Mouse (Mus musculus) retina, postnatal 1 day (tissue): ENCODE measurements at regions not wholly inside any gene's neighbourhood (a gene's known extent, or its start where the extent isn't known, plus 50 kb on each side); places are given as distances from the start of the nearest gene placed in this dataset.

Experiments used
- DNase-seq: peaks from one replicate; pipeline ENCODE4 v3.0.0-alpha.2; 2012

DNA sequence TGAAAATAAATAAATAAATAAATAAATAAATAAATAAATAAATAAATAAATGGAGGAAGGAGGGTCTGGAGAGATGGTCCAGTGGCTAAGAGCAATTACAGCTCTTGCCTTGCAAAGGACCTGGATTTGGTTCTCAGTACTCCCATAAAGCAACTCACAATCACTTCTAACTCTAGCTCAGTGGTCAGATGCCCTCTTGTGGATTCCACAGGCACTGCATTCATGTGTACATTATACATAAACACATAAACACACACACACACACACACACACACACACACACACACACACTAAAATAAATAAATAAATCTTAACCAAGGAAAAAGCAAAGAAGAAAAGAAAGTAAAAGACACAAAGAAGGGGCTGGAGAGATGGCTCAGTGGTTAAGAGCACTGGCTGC lies 74.2 kb upstream of the Dhx40 start:
- no peak for DNase-seq

GRCm38 (mm10) chr11:86879356-86879905 lies 71.9 kb upstream of the Dhx40 start:
- DNase-seq = no peak

GRCm38 (mm10) chr11:86878327-86879065 lies 71.0 kb upstream of the Dhx40 start:
- DNase-seq = no peak

GRCm38 (mm10) chr11:86876509-86876908 lies 69.0 kb upstream of the Dhx40 start:
- peak; percentile 39 for DNase-seq

DNA sequence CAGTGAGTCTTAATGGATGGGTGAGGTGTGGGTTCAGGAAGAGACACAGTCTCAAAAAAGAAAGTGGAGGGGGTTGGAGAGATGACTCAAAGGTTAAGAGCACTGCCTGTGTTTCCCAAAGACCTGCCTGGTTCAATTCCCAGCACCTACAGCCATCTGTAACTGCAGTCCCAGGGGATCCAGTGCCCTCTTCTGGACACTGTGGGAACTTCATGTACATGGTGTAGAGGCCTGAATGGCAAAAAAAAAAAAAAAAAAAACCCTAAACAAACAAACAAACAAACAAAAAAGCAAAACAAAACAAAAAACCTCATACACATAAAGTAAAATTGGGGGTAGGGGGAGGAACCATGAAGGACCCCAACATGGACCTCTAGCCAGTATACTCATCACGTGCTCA lies 68.2 kb upstream of the Dhx40 start:
- DNase-seq = no peak

DNA sequence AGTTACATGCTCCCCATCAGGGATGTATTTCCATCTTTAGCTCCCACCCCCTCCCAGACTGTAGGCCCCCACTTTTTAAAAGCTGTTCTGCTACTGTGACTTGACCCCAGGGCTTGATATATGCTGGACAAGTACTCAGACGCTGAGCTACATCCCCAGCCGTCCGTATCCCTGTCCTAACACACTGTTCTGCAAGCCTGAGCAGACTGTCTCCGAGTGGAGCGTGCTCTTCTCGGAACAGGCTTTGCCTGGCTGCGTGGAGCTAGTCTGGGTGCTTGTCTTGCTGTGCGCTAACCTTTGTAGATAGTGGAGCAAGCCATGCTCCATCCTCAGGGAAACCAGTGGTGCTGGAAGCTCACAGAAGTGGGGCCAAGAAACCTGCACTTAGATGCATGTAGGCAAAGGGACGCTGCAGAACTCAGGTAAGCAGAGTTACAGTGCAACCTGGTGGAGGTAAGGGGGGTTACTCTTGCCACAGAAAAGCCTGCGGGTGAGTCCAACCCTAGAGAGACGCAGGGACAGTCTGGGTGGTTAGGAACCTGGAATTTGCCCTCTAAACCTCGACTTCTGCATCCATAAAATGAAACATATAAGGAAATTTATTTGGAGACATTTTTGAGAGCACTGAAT lies 67.2 kb upstream of the Dhx40 start:
- DNase-seq = peak; percentile 47

DNA sequence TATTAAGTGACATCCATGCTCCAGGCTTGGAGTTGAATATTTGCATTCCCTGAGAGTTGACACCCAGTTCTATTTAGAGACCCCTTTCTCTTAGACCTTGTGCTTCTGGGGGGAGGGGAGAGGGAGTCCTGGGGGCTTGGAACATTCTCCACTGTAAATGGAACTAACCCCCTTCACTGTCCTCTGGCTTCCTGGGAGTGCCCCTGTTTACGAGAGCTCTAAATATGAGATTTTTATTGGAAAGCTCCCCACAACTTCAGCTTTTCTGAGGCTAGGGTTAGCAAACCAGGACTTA lies 65.8 kb upstream of the Dhx40 start:
- no peak for DNase-seq

DNA sequence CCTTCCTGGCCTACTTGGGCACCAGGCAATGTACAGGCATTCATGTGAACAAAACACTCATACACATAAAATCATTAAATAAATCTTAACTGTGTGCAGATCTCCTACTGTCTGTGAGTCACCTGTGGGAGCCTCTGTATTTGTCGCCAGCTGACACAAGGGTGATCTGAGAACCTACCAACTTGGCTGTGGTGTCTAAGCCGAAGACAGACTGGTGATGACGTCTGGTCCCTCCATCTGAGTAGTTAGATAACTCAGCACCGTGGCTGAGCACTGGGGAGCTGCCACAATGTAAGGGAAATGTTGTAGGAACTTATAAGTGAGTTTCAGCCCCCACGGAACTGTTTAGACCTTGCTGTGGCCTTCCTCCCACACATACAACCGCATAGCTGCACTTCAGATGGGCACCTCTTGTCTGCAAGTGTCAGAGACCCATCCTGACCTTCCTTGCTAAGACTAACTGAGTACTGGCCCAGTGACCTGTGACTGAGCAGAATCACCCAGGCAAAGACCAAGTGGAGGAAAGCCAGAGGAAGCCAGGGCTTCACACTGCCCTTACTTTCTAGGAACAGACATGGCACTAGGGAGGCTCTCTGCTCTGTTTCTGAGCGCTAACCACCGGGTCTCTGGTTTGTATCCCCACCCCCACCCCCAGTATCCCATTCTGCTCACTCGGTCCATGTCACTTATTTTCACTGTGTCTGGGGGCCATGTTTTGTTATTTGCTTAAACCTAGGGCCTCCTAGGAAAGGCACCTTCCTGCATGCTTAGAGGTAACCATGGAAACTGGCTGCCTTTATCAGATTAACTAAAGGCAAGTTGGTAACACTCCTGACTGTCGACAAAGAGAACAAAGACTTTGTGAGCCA lies 65.2 kb upstream of the Dhx40 start:
- no peak for DNase-seq

DNA sequence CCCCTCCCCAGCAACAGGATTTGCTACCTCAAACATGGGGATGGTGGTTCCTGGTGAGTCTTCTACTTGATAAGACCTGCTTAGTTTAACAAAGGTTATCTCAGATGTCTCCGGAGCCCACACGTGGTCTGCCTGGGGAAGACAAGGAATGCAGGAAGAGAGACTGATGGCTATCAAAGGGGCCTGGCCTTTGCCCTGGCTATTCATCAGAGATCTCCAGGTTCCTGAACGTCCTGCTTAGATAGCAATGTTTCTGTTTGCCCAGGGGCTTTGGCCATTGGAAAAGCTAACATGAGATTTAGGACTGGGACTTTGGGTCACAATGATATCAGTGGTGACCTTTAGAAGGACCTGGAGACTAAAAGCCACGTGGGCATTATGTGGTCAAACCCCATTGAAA lies 64.2 kb upstream of the Dhx40 start:
- DNase-seq = no peak

GRCm38 (mm10) chr11:86870486-86871165 lies 63.1 kb upstream of the Dhx40 start:
- no peak for DNase-seq

GRCm38 (mm10) chr11:86866931-86867330 lies 59.4 kb upstream of the Dhx40 start:
- DNase-seq = no peak

DNA sequence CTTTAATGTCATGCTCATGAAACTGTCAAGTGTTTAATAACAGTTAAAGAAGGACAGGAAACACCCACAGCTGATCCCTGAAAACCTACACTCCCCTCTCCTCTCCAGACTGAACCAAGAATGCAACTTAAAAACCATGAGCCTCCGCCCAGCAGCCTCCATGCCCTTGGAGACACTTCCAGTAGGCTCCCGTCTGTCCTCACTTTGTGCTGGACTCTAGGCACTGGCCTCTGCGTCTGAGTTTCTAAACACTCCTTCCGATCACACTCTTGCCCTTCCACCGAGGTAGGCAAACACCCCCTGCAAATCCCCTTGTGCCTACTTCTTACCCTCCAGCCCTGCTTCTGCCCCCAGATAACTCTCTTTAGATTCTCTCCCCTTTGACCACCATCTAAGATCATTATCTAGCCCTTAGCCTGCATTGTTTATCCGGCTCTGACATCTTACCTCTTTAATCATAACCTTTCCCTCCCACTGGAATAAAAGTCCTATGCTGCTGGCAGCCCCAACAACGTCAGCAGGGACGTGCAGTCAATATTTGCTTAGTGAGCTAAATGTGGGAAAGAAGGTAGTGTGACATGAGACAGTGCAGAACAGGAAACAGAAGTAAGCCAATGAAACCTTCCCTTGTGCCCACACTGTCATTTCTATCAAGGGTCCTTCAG lies 52.5 kb upstream of the Dhx40 start:
- DNase-seq = no peak

DNA sequence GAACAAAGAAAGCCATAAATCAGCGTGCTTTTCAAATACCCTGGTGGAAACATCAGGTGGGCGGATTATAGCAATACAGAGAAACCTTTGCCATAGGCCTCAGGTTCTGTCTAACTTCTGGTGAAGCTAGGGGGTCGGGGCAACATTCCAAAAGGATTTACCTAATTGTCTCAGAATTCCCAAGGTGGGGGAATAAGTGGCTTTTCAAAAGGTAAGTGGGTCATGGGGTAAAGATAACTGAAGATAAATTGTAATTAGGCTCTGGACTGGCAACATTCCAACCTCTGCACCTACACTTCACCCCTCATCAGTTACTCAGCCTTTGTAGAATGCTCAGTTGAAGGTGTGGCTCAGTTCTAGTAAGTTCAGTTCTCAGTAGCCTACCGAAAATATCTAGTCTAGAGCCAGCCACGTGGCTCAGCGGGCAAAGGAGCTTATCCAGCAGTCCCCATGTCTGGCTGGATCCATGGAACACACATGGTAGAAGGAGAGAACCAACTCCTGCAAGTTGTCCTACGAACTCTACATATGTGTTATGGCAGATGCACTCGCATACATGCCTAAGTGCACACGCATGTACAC lies 51.8 kb upstream of the Dhx40 start:
- DNase-seq = no peak

DNA sequence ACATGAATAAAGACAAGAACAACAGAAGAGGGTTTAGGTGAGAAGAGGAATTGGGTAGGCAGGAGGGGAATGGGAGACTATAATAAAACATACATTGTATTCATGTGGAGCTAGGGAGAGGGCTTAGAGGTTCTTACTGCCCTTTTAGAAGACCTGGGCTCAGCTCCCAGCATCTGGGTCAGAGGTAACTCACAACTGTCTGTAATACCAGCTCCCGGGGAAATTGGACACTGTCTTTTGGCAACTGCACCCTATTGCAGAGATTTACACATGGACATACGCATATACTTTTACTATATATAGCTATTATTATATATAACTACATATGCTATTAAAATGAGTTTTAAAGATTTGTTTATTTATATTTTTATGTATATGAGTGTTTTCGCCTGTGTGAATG lies 50.7 kb upstream of the Dhx40 start:
- no peak for DNase-seq
